Mouse (Mus musculus) midbrain, postnatal 0 days (tissue): ENCODE results near the gene Hexb. TPM values are rescaled to one million over a fixed set of nuclear protein-coding genes. Genes with fewer than 3 reads are reported as not detected.
A peak's percentile ranks its signal among the peaks of the same experiment; 100 is the strongest.
"Not testable (repeated sequence)": the region's sequence is repeated elsewhere in the genome, so short reads cannot be mapped to it uniquely, and the experiment has no call there.

Experiments used
- ATAC-seq: fragments of 200-750 bp; cut with Nextera tagmentation; 2 replicates; pipeline ENCODE4 v1.8.0; 2017; ENCODE audit warnings: moderate number of reproducible peaks, mild to moderate bottlenecking, moderate TSS enrichment, moderate library complexity; ENCODE audit not compliant: low FRiP score
- DNase-seq: peaks from one replicate; pipeline ENCODE4 v3.0.0-alpha.2; 2015; ENCODE audit warnings: low spot score
- H3K27ac ChIP-seq: fragments of 300-500 bp; sonication (generic); 2 replicates; pipeline ENCODE4 v1.5.1; 2014; ENCODE audit warnings: low read depth, mild to moderate bottlenecking, low read length, mixed read lengths
- H3K27me3 ChIP-seq: fragments of 300-500 bp; sonication (generic); 2 replicates; pipeline ENCODE4 v1.6.1; 2014; ENCODE audit warnings: low read length, control low read depth, mixed read lengths; ENCODE audit not compliant: insufficient read depth
- H3K36me3 ChIP-seq: fragments of 300-500 bp; sonication (generic); 2 replicates; pipeline ENCODE4 v1.6.1; 2014; ENCODE audit warnings: low read length, control low read depth, mixed read lengths; ENCODE audit not compliant: insufficient read depth
- H3K4me1 ChIP-seq: fragments of 300-500 bp; sonication (generic); 2 replicates; pipeline ENCODE4 v1.6.1; 2014; ENCODE audit warnings: mild to moderate bottlenecking, control low read depth, antibody characterized with exemption, low read length, mixed read lengths; ENCODE audit not compliant: insufficient read depth
- H3K4me2 ChIP-seq: fragments of 300-500 bp; sonication (generic); 2 replicates; pipeline ENCODE4 v1.6.1; 2014; ENCODE audit warnings: low read depth, mild to moderate bottlenecking, low read length, mixed read lengths; ENCODE audit not compliant: poor library complexity, severe bottlenecking
- H3K4me3 ChIP-seq: fragments of 300-500 bp; sonication (generic); 2 replicates; pipeline ENCODE4 v1.5.1; 2014; ENCODE audit warnings: low read depth, mild to moderate bottlenecking, low read length, moderate library complexity
- H3K9ac ChIP-seq: fragments of 300-500 bp; sonication (generic); replicated peaks from 2 replicates; pipeline ENCODE4 v1.6.1; 2014; ENCODE audit warnings: mild to moderate bottlenecking, low read length, moderate library complexity, mixed read lengths; ENCODE audit not compliant: poor library complexity, severe bottlenecking
- H3K9me3 ChIP-seq: fragments of 300-500 bp; sonication (generic); 2 replicates; pipeline ENCODE4 v1.6.1; 2016; ENCODE audit warnings: low read length, control low read depth
- CTCF ChIP-seq: IDR thresholded peaks from 2 replicates; pipeline ENCODE4 v1.5.1; 2016; ENCODE audit warnings: antibody characterized with exemption, mild to moderate bottlenecking
- WGBS: fragments of 180-500 bp; shearing (Covaris S2); extraction: QIAGEN DNeasy Blood & Tissue Kit; methylation state at CpG from one replicate; pipeline ENCODE4 v1.1.7; 2014; 5-methylcytosine and 5-hydroxymethylcytosine counted together
- polyA plus RNA-seq: library from polyadenylated mRNA; unstranded; fragments of >200 nt; fragmentation: Nextera tagmentation; extraction: Ambion mirVana; gene quantifications from 2 replicates; pipeline ENCODE4 v1.2.1, GENCODE M21; 2015
- total RNA-seq: library from RNA; depleted of rRNA; stranded (reverse); fragments of >200 nt; gene quantifications from 2 replicates; pipeline ENCODE4 v1.2.3, GENCODE M21; 2014

The Hexb gene
- total and polyA plus RNA-seq, 2 experiments from 2014 or later: 57.7 to 70.5 TPM

DNA sequence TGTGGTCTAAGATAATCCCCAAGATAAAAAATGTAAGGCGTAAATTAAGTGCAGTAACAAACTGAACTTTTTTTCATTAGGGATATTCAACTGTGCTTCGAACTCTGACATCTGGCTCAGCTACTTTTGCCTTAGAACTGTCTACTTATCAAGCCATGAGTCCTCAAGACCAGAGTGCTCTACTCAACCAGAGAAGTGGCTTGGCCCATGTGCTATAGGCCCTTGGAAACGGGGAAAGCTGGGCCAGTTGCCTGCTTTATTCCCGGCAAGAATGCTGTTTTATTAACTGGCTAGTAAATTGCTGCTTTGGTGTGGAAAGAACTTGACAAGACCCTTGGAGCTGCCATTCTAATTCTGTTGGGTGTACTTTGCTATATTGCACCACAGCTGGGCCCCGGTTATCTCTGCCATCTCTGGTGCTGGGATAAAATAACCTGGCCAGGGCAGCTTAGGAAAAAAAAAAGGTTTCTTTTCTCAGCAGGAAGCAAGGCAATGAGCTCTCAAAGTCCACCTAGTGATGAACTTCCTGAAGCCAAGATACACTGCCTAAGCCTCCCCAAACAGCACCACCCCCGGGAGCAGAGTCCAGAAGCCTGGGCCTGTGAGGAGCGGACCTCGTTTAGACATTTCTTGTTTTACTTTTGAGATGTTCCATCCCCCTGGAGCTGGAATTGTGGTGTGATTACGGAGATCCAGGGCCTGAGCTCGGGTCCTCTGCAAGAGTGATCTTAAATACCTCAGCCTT, 22.5 kb downstream of the Hexb start:
- Histone ChIP-seq H3K4me2 (no peak overlapping the region), H3K4me1 (no peaks in the 10 kb centered on the region), H3K4me3 (no peak overlapping the region), H3K27ac (no peak overlapping the region), H3K9ac (no peak overlapping the region), H3K27me3 (no peaks in the 10 kb centered on the region), H3K9me3 (no peaks in the 10 kb centered on the region), H3K36me3 (peaks cover 39% of the 10 kb centered on the region)
- TF ChIP-seq CTCF: no peak
- DNase-seq (no peak), ATAC-seq (no peak)
- 87% methylated on average over 10 of the region's 10 CpGs for WGBS

GRCm38 (mm10) chr13:97145834-97146233, 52.3 kb downstream of the Hexb start:
- peaks cover 36% of the 10 kb centered on the region for H3K36me3 ChIP-seq

GRCm38 (mm10) chr13:97142321-97142720, 55.8 kb downstream of the Hexb start:
- Histone ChIP-seq H3K9me3 (no peaks in the 10 kb centered on the region), H3K4me1 (no peaks in the 10 kb centered on the region), H3K4me2 (no peak overlapping the region), H3K27me3 (no peaks in the 10 kb centered on the region), H3K9ac (no peak overlapping the region), H3K36me3 (peaks cover 16% of the 10 kb centered on the region), H3K4me3 (no peak overlapping the region), H3K27ac (no peak overlapping the region)
- no peak for ATAC-seq
- no peak for TF ChIP-seq CTCF
- whole genome bisulfite sequencing: 87% methylated on average over 7 of the region's 7 CpGs
- DNase-seq: no peak

More at GRCm38 (mm10) chr13:97145834-97146233, 52.3 kb downstream of the Hexb start:
- 58% methylated on average over 4 of the region's 4 CpGs for WGBS
- H3K4me2 ChIP-seq: no peak overlapping the region
- no peak overlapping the region for H3K4me3 ChIP-seq
- no peak overlapping the region for H3K9ac ChIP-seq
- ATAC-seq: no peak
- no peaks in the 10 kb centered on the region for H3K9me3 ChIP-seq
- H3K27me3 ChIP-seq: no peaks in the 10 kb centered on the region
- H3K27ac ChIP-seq: no peak overlapping the region
- DNase-seq: peak; percentile 79
- peak; percentile 80 for TF ChIP-seq CTCF
- no peaks in the 10 kb centered on the region for H3K4me1 ChIP-seq

DNA sequence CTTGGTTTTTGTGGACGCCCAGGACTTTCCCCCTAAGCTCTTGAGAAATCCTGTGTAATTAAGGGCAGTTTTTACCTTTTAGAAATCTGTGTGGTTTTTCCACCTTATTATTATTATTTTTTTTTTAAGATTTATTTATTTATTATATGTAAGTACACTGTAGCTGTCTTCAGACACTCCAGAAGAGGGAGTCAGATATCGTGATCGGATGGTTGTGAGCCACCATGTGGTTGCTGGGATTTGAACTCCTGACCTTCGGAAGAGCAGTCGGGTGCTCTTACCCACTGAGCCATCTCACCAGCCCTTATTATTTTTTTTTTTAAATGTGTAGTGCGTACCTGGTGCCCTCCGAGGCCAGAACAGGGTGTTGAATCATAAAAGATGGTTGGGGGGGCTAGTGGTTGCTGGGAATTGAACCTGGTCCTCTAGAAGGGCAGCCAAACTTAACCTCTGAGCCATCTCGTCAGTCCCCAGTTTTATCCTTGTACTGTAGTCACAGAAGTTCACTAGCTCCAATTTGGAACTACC, 59.7 kb downstream of the Hexb start:
- H3K9me3 ChIP-seq, H3K36me3 ChIP-seq, H3K4me1 ChIP-seq, H3K27me3 ChIP-seq, DNase-seq: not testable (repeated sequence)
- H3K27ac ChIP-seq: peak overlapping the region; percentile 79
- H3K4me3 ChIP-seq: peak overlapping the region; percentile 61
- H3K9ac ChIP-seq: peak overlapping the region; percentile 64
- WGBS: 34% methylated on average over 8 of the region's 8 CpGs
- peak overlapping the region; percentile 51 for H3K4me2 ChIP-seq
- peak; percentile 29; the same call in 1 of the 2 replicates for ATAC-seq

- WGBS: under 1% methylated on average over 57 of the region's 57 CpGs
These were observed 60.4 kb downstream of the Hexb start, which contains the start of the genes Gfm2 and Nsa2 for GRCm38 (mm10) chr13:97137466-97138400. Gene Gfm2, plus strand, starts transcription at chr13:97137937. Gene Nsa2, minus strand, starts transcription at chr13:97137937.

GRCm38 (mm10) chr13:97130413-97130812, 67.7 kb downstream of the Hexb start:
- H3K27ac ChIP-seq, DNase-seq, ATAC-seq, H3K27me3 ChIP-seq, H3K4me3 ChIP-seq, H3K9me3 ChIP-seq, H3K9ac ChIP-seq, H3K4me1 ChIP-seq, H3K4me2 ChIP-seq: not testable (repeated sequence)
- no CpG with 5 or more reads among the region's 2 CpGs for WGBS
- H3K36me3 ChIP-seq: peaks cover 16% of the 10 kb centered on the region

More at GRCm38 (mm10) chr13:97137466-97138400, 60.4 kb downstream of the Hexb start, which contains the start of the genes Gfm2 and Nsa2:
- Histone ChIP-seq H3K36me3 (peaks cover 7% of the 10 kb centered on the region; the same call in 1 of the 2 replicates), H3K9ac (peak within 1 kb of the TSS; percentile 64), H3K4me3 (peak within 1 kb of the TSS; percentile 61), H3K27ac (peak within 1 kb of the TSS; percentile 79), H3K27me3 (no peaks in the 10 kb centered on the region), H3K4me1 (no peaks in the 10 kb centered on the region), H3K4me2 (peak within 1 kb of the TSS; percentile 51), H3K9me3 (no peaks in the 10 kb centered on the region)
- peak; percentile 98 for DNase-seq
- peak; percentile 99 for ATAC-seq
- TF ChIP-seq CTCF: no peak

DNA sequence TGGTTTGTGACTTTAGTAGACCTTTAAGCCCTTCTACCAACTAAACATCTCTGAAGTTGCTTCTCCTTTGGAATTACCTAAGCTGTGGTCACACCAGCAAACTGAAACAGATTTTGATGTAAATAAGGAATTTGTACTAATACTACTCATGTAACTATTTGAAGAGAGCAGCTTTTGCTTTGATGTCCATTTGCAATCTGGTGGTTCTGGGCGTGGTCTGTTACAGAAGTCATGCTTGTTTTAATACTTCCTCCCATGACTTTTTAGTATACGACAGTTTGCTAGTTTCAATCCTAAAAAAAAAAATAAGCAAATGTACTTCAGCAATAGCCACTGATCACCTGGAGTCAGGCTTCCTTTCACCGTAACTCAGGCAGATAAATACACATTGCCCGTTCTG, 68.5 kb downstream of the Hexb start:
- not testable (repeated sequence) for DNase-seq, H3K27me3 ChIP-seq, ATAC-seq, H3K9me3 ChIP-seq, H3K9ac ChIP-seq, H3K4me1 ChIP-seq, H3K4me3 ChIP-seq, H3K4me2 ChIP-seq, H3K27ac ChIP-seq
- H3K36me3 ChIP-seq: peaks cover 14% of the 10 kb centered on the region
- WGBS: 100% methylated on average over 2 of the region's 4 CpGs
